In the genomic region with DNA sequence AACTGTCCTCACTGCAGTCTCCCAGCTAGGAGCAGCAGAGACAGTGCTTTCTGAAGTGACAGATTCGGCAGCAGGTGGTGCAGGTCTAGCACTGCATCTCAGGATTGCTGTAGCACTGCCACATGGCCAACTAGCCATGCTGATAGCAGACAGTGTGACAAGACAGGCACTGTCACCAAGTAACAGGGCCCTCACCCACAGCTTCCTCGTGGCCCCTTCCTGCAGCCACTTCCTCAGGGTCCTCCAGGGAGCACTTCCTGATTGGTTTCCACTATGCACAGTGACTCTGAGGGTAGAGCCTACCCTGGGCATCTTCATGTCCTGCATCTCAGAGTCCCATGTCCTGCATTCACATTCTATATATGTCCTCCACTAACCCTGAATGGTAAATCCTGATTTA, we compare ENCODE assay signal across 1 mouse cellular context.
TF ChIP-seq lines count a peak whose summit lies in the region.

No protein-coding gene starts in this region.

TF ChIP-seq in MEL, 35 proteins besides CTCF, POLR2A, EP300 and RAD21:
- TF ChIP-seq ZC3H11A (IDR thresholded peaks at IDR 0.05; ENCODE audit: low read depth, low read length) (no peak), ZNF384 (IDR thresholded peaks at IDR 0.05; ENCODE audit: low read depth, low read length) (peak; percentile 61)
